Mouse (Mus musculus) heart, postnatal 0 days (tissue): ENCODE measurements around the gene Ift80.

ENCODE experiments used
- CTCF ChIP-seq: IDR thresholded peaks from 2 replicates; pipeline ENCODE4 v1.5.1; 2016; ENCODE audit warnings: antibody characterized with exemption, control low read depth, low read depth
- EP300 ChIP-seq: IDR thresholded peaks from 2 replicates; pipeline ENCODE4 v1.6.1; 2016; ENCODE audit warnings: antibody characterized with exemption, low read depth

GRCm38 (mm10) chr3:69051894-69052293 lies 47.5 kb upstream of the Ift80 start:
- TF ChIP-seq EP300, result no peak
- no peak for TF ChIP-seq CTCF
